10 mouse cellular contexts compared by ENCODE assay signal in the genomic region with DNA sequence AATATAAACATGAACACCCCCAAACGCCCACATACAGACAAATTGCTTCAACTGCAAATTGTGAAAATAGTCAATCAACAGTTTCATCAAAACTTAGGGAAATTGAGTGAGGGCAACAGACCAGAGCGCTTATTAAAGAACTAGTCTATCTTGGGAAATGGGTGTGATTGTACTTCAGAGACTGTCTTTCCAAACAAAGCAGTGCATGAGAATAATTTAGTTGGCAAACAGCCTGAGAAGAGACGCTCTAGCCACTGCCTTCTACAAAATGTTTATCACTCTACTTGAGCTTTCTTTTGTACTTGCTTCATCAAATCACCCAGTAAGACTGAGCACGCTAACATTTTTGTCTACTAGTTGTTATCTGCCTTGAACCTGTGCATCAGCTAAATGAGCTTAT.
DNase-seq lines count a peak whose midpoint lies in the region; ATAC-seq and TF ChIP-seq lines count a peak whose summit lies in the region.
"Had no signal": no experiment of that assay in that cellular context is flagged by ENCODE, and none has a peak within 500 bp of the region (broad histone marks: within the 10 kb centered on the region; RNA-seq: fewer than 3 reads in every experiment).

No protein-coding gene starts in this region.

- WGBS in heart, adult 2 months: 30% methylated on average over 4 of the region's 4 CpGs
- 20% methylated on average over 4 of the region's 4 CpGs for WGBS in forebrain, embryonic 13.5 days
- WGBS in limb, embryonic 12.5 days: 66% methylated on average over 4 of the region's 4 CpGs
- 54% methylated on average over 4 of the region's 4 CpGs for WGBS in neural tube, embryonic 12.5 days

- H3K27ac ChIP-seq in heart, adult 2 months: peak overlapping the region; percentile 77
- peak overlapping the region; percentile 45; the same call in 1 of the 2 replicates for H3K27ac ChIP-seq in forebrain, embryonic 13.5 days
- no peak overlapping the region for H3K27ac ChIP-seq in limb, embryonic 12.5 days
- H3K27ac ChIP-seq in neural tube, embryonic 12.5 days: no peak overlapping the region

- no peaks in the 10 kb centered on the region for H3K79me2 ChIP-seq in heart, adult 2 months (replicated peaks; ENCODE audit: control insufficient read depth, insufficient read depth, low read length)

- no peaks in the 10 kb centered on the region for H3K27me3 ChIP-seq in heart, adult 2 months (ENCODE audit: control insufficient read depth, insufficient read depth, low read length)
- peaks cover 5% of the 10 kb centered on the region; the same call in 1 of the 2 replicates for H3K27me3 ChIP-seq in forebrain, embryonic 13.5 days
- H3K27me3 ChIP-seq in limb, embryonic 12.5 days: no peaks in the 10 kb centered on the region
- no peaks in the 10 kb centered on the region for H3K27me3 ChIP-seq in neural tube, embryonic 12.5 days (replicated peaks)

- peak; percentile 46 for ATAC-seq in forebrain, embryonic 13.5 days
- no peak for ATAC-seq in limb, embryonic 12.5 days (ENCODE audit: insufficient number of reproducible peaks, insufficient read depth, low FRiP score, low TSS enrichment, low read depth)
- ATAC-seq in neural tube, embryonic 12.5 days (ENCODE audit: low FRiP score, low read depth): peak; percentile 15; the same call in 1 of the 2 replicates

- TF ChIP-seq CTCF in heart, adult 2 months (IDR thresholded peaks at IDR 0.05): no peak

- no peak for TF ChIP-seq EP300 in heart, adult 2 months (IDR thresholded peaks at IDR 0.05; ENCODE audit: insufficient read depth, low read depth, low read length)

- no peak for TF ChIP-seq POLR2A in heart, adult 2 months (IDR thresholded peaks at IDR 0.05; ENCODE audit: insufficient read depth, low read depth, low read length)

- H3K4me1 ChIP-seq in heart, adult 2 months (ENCODE audit: control insufficient read depth, insufficient read depth, low read length): peaks cover 2% of the 10 kb centered on the region
- peaks cover 8% of the 10 kb centered on the region for H3K4me1 ChIP-seq in forebrain, embryonic 13.5 days
- peaks cover 6% of the 10 kb centered on the region; the same call in 1 of the 2 replicates for H3K4me1 ChIP-seq in limb, embryonic 12.5 days (replicated peaks)
- peaks cover 5% of the 10 kb centered on the region; the same call in 1 of the 2 replicates for H3K4me1 ChIP-seq in neural tube, embryonic 12.5 days

- intact Hi-C loops in heart, adult 2 months (cut with DNase I): loop anchor here (1.0 to 5.0 kb wide), 4 partner anchors 20 to 579 kb away; a partner anchor contains a TSS
- intact Hi-C loops in heart, postnatal 10 days (cut with DNase I): loop anchor here (5.0 kb wide), 1 partner anchor 224 kb away; no protein-coding TSS in a partner anchor

- H3K4me3 ChIP-seq in heart, adult 2 months: peak overlapping the region; percentile 1
- no peak overlapping the region for H3K4me3 ChIP-seq in forebrain, embryonic 13.5 days
- H3K4me3 ChIP-seq in limb, embryonic 12.5 days (replicated peaks): no peak overlapping the region
- no peak overlapping the region for H3K4me3 ChIP-seq in neural tube, embryonic 12.5 days

- peak overlapping the region; percentile 32 for H3K4me2 ChIP-seq in forebrain, embryonic 13.5 days
- peak overlapping the region; percentile 23 for H3K4me2 ChIP-seq in limb, embryonic 12.5 days
- H3K4me2 ChIP-seq in neural tube, embryonic 12.5 days (replicated peaks): peak overlapping the region; percentile 12; the same call in 1 of the 2 replicates

- H3K9me3 ChIP-seq in forebrain, embryonic 13.5 days (replicated peaks): no peaks in the 10 kb centered on the region
- H3K9me3 ChIP-seq in limb, embryonic 12.5 days: no peaks in the 10 kb centered on the region
- no peaks in the 10 kb centered on the region for H3K9me3 ChIP-seq in neural tube, embryonic 12.5 days

- H3K36me3 ChIP-seq in heart, adult 2 months (ENCODE audit: control insufficient read depth, insufficient read depth, low read length): no peaks in the 10 kb centered on the region
- no peaks in the 10 kb centered on the region for H3K36me3 ChIP-seq in forebrain, embryonic 13.5 days (ENCODE audit: poor library complexity, severe bottlenecking)
- H3K36me3 ChIP-seq in limb, embryonic 12.5 days: no peaks in the 10 kb centered on the region
- no peaks in the 10 kb centered on the region for H3K36me3 ChIP-seq in neural tube, embryonic 12.5 days

- no peak for DNase-seq in heart, adult 2 months
- no peak for DNase-seq in heart, postnatal 10 days
- no peak for DNase-seq in right cerebral cortex, postnatal 25 days
- no peak for DNase-seq in frontal cortex, postnatal 10 days (ENCODE audit: low spot score in 2 of 2)
- DNase-seq in gastrocnemius, postnatal 10 days: no peak
- DNase-seq: adrenal gland, adult 8-10 months; cerebellum, adult 8-10 months had no signal

- H3K9ac ChIP-seq in heart, adult 2 months (ENCODE audit: low read depth, low read length): no peak overlapping the region
- no peak overlapping the region for H3K9ac ChIP-seq in forebrain, embryonic 13.5 days
- H3K9ac ChIP-seq in limb, embryonic 12.5 days (replicated peaks): no peak overlapping the region
- H3K9ac ChIP-seq in neural tube, embryonic 12.5 days: no peak overlapping the region

Comparison
In these comparisons a context has a peak if more than half of its experiments do, and no peak if none do; other contexts are left out.
1. H3K27ac ChIP-seq: peak in heart, adult 2 months (single experiment) and forebrain, embryonic 13.5 days (single experiment); none in limb, embryonic 12.5 days (single experiment) and neural tube, embryonic 12.5 days (single experiment).
2. Peak in every context shown above with its lines, with median percentiles within 50 percentile points of each other: H3K4me2 ChIP-seq.